Mouse (Mus musculus) B cell, adult 2 months (primary cell): ENCODE measurements at regions not wholly inside any gene's neighbourhood (a gene's known extent, or its start where the extent isn't known, plus 50 kb on each side); places are given as distances from the start of the nearest gene placed in this dataset.

Experiments used
- DNase-seq, 2 experiments: peaks; one replicate each; pipeline ENCODE4 v3.0.0; 2022

- DNase-seq = no peak
Measured at GRCm38 (mm10) chr1:63828174-63828844, 59.2 kb upstream of the 4933402D24Rik start.

- no peak for DNase-seq
Measured at GRCm38 (mm10) chr1:63820614-63821270, 51.7 kb upstream of the 4933402D24Rik start.

- no peak for DNase-seq
Measured at GRCm38 (mm10) chr1:63819536-63820254, 50.6 kb upstream of the 4933402D24Rik start.
